In the genomic region with DNA sequence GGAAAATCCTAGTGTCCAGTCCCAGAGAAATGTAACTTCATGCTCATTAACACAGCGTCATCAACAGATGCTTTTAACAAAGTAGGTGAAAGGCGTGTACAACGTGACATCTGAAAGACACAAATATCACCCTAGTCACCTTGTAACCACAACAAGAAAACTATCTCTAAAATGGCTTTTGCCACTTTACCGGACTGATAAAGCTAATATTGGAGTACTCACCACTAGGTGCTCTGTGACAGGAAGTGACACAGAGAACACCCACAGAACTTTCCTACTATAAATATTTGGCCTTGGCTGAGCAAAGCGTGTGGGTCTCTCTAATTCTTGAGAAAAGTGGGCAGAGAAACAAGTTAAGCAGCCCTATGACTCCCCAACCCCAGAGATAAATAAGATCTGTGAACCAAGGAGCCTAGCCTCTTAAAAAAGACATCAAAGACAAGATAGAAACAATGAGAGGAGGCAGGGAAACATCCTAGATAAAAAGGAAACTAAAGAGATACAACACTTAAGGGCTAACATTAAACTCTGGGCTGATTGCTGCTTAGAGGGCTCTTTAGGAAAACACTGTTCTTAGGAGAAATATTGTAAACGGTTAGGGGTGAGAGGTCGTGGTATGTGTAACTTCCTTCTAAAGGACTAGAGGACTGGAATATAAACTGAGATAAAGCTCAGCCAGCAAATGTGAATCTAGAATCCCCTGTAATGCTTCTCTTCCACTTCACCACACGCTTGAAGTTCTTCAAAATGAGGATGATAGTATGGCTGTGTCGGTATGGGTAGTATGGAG, we compare ENCODE assay signal across 14 mouse cellular contexts. TPM values are rescaled to one million over a fixed set of nuclear protein-coding genes. Genes with fewer than 3 reads are reported as not detected.
DNase-seq lines count a peak whose midpoint lies in the region; ATAC-seq and TF ChIP-seq lines count a peak whose summit lies in the region.
"Had no signal": no experiment of that assay in that cellular context is flagged by ENCODE, and none has a peak within 500 bp of the region (broad histone marks: within the 10 kb centered on the region; RNA-seq: fewer than 3 reads in every experiment).

No protein-coding gene starts in this region.

- H3K79me2 ChIP-seq in MEL (ENCODE audit: control insufficient read depth, insufficient read depth, low read length, poor library complexity): peaks cover 3% of the 10 kb centered on the region

- H3K4me2 ChIP-seq in heart, embryonic 13.5 days: peak overlapping the region; percentile 26
- H3K4me2 ChIP-seq in liver, embryonic 14.5 days (ENCODE audit: low read depth): no peak overlapping the region
- H3K4me2 ChIP-seq in kidney, embryonic 16.5 days (replicated peaks; ENCODE audit: low read depth, low read length): no peak overlapping the region

- intact Hi-C loops in heart, postnatal 10 days (cut with DNase I): no loop called here

- H3K4me3 ChIP-seq in heart, embryonic 13.5 days: no peak overlapping the region
- peak overlapping the region; percentile 49 to 59 for H3K4me3 ChIP-seq in MEL (ENCODE audit: control insufficient read depth in 1 of 2, insufficient read depth in 1 of 2, low read depth in 2 of 2, low read length in 2 of 2)
- no peak overlapping the region for H3K4me3 ChIP-seq in liver, embryonic 14.5 days (ENCODE audit: insufficient read depth in 1 of 2, low read depth in 2 of 2, low read length in 2 of 2)
- no peak overlapping the region for H3K4me3 ChIP-seq in kidney, embryonic 16.5 days (ENCODE audit: low read length)
- H3K4me3 ChIP-seq: erythroblast, embryonic 14.5 days had no signal

- H3K9me3 ChIP-seq in heart, embryonic 13.5 days: no peaks in the 10 kb centered on the region
- no peaks in the 10 kb centered on the region for H3K9me3 ChIP-seq in MEL (replicated peaks; ENCODE audit: insufficient read depth, low read length)
- H3K9me3 ChIP-seq in liver, embryonic 14.5 days (ENCODE audit: control insufficient read depth, low read length): no peaks in the 10 kb centered on the region
- H3K9me3 ChIP-seq in kidney, embryonic 16.5 days (ENCODE audit: low read length): no peaks in the 10 kb centered on the region

- TF ChIP-seq CTCF in MEL (IDR thresholded peaks at IDR 0.05 in 2 of 3, conservative IDR thresholded peaks at IDR 0.05 in 1 of 3; ENCODE audit: control insufficient read depth in 1 of 3, insufficient read depth in 1 of 3, low read depth in 2 of 3, low read length in 3 of 3, poor library complexity in 1 of 3, severe bottlenecking in 1 of 3): peak in 2 of 3 experiments; percentile 19 to 39; a peak in 3 of 6 replicates
- TF ChIP-seq CTCF in liver, embryonic 14.5 days (IDR thresholded peaks at IDR 0.05; ENCODE audit: low read depth): no peak

- no peak for ATAC-seq in heart, embryonic 13.5 days (ENCODE audit: extremely low read depth, insufficient number of reproducible peaks, low FRiP score, low TSS enrichment)
- peak; percentile 26; the same call in 1 of the 2 replicates for ATAC-seq in liver, embryonic 14.5 days (ENCODE audit: insufficient read depth)
- no peak for ATAC-seq in kidney, embryonic 16.5 days (ENCODE audit: low FRiP score, low TSS enrichment)
- ATAC-seq: intestine, postnatal 0 days had no signal

- 0 out of 2 replicates have a peak, but pooled peaks cover 6% of the 10 kb centered on the region for H3K36me3 ChIP-seq in heart, embryonic 13.5 days
- H3K36me3 ChIP-seq in MEL (ENCODE audit: control insufficient read depth in 1 of 2, insufficient read depth in 2 of 2, low read length in 2 of 2): peaks cover 0 to 30% of the 10 kb centered on the region in 2 experiments; a peak in 2 of 4 replicates
- no peaks in the 10 kb centered on the region for H3K36me3 ChIP-seq in liver, embryonic 14.5 days (replicated peaks; ENCODE audit: control insufficient read depth, insufficient read depth, low read depth)
- H3K36me3 ChIP-seq in kidney, embryonic 16.5 days (ENCODE audit: insufficient read depth, low read length): no peaks in the 10 kb centered on the region

- H3K27me3 ChIP-seq in heart, embryonic 13.5 days (replicated peaks): no peaks in the 10 kb centered on the region
- H3K27me3 ChIP-seq in MEL (ENCODE audit: control insufficient read depth in 1 of 2, insufficient read depth in 2 of 2, low read length in 2 of 2): no peaks in the 10 kb centered on the region
- H3K27me3 ChIP-seq in liver, embryonic 14.5 days (ENCODE audit: control insufficient read depth, insufficient read depth, low read length): no peaks in the 10 kb centered on the region
- H3K27me3 ChIP-seq in kidney, embryonic 16.5 days (ENCODE audit: insufficient read depth, low read length): no peaks in the 10 kb centered on the region

- no peak for DNase-seq in heart, postnatal 10 days
- DNase-seq in 416B (ENCODE audit: low read depth) (peak; percentile 40), MEL (ENCODE audit: low read depth, low spot score) (peak; percentile 81)
- peak in 1 of 3 experiments; percentile 9 for DNase-seq in liver, embryonic 14.5 days (ENCODE audit: low read depth in 3 of 3, low spot score in 3 of 3)
- no peak for DNase-seq in ovary, postnatal 10 days (ENCODE audit: low spot score)
- DNase-seq in spleen, adult 12 weeks (ENCODE audit: low spot score): no peak
- DNase-seq: adrenal gland, postnatal 36 days; cerebellum, adult 11-12 months; kidney, postnatal 4 days had no signal

- 27% methylated on average over 9 of the region's 9 CpGs for WGBS in heart, embryonic 13.5 days
- WGBS in liver, embryonic 14.5 days (ENCODE audit: insufficient replicate concordance): 29% methylated on average over 9 of the region's 9 CpGs
- WGBS in kidney, embryonic 16.5 days: 77% methylated on average over 9 of the region's 9 CpGs

- H3K27ac ChIP-seq in heart, embryonic 13.5 days (replicated peaks): peak overlapping the region; percentile 37
- H3K27ac ChIP-seq in MEL (ENCODE audit: control insufficient read depth, low read depth, low read length): peak overlapping the region; percentile 91
- no peak overlapping the region for H3K27ac ChIP-seq in liver, embryonic 14.5 days
- no peak overlapping the region for H3K27ac ChIP-seq in kidney, embryonic 16.5 days (ENCODE audit: low read length)
- H3K27ac ChIP-seq: macrophage had no signal

- TF ChIP-seq EP300 in MEL (IDR thresholded peaks at IDR 0.05; ENCODE audit: low read depth in 1 of 2, low read length in 2 of 2): peak; percentile 72 to 79
- TF ChIP-seq EP300 in liver, embryonic 14.5 days (IDR thresholded peaks at IDR 0.05; ENCODE audit: low read depth): no peak

- peak in 1 of 2 experiments; percentile 26; a peak in 1 of 4 replicates for TF ChIP-seq POLR2A in MEL (IDR thresholded peaks at IDR 0.05; ENCODE audit: control insufficient read depth in 1 of 2, insufficient read depth in 1 of 2, low read depth in 1 of 2, low read length in 2 of 2, poor library complexity in 1 of 2)

- H3K4me1 ChIP-seq in heart, embryonic 13.5 days: peaks cover 33% of the 10 kb centered on the region
- H3K4me1 ChIP-seq in MEL (ENCODE audit: control insufficient read depth in 1 of 2, insufficient read depth in 2 of 2, low read length in 2 of 2): peaks cover 9 to 11% of the 10 kb centered on the region in 2 experiments
- peaks cover 3 to 5% of the 10 kb centered on the region in 2 experiments; a peak in 2 of 4 replicates for H3K4me1 ChIP-seq in liver, embryonic 14.5 days (replicated peaks; ENCODE audit: control insufficient read depth in 2 of 2, insufficient read depth in 2 of 2, low read length in 1 of 2)
- 0 out of 2 replicates have a peak, but pooled peaks cover 5% of the 10 kb centered on the region for H3K4me1 ChIP-seq in kidney, embryonic 16.5 days (ENCODE audit: insufficient read depth, low read length)

- TF ChIP-seq RAD21 in MEL (IDR thresholded peaks at IDR 0.05; ENCODE audit: low read depth, low read length): no peak

- 0 out of 2 replicates have a peak overlapping the region, but pooled peaks have one; percentile 1 for H3K9ac ChIP-seq in heart, embryonic 13.5 days
- H3K9ac ChIP-seq in MEL (ENCODE audit: control insufficient read depth, low read depth, low read length, poor library complexity, severe bottlenecking): peak overlapping the region; percentile 62
- H3K9ac ChIP-seq in liver, embryonic 14.5 days (replicated peaks): no peak overlapping the region
- H3K9ac ChIP-seq in kidney, embryonic 16.5 days (replicated peaks; ENCODE audit: low read length): no peak overlapping the region

TF ChIP-seq in MEL, 35 proteins besides CTCF, POLR2A, EP300 and RAD21 (continues in another document):
- peak; percentile 73; the same call in 1 of the 2 replicates for TF ChIP-seq MEF2A (IDR thresholded peaks at IDR 0.05; ENCODE audit: extremely low read depth, insufficient replicate concordance, low read depth, low read length, poor library complexity, severe bottlenecking)
- no peak for TF ChIP-seq MAZ (IDR thresholded peaks at IDR 0.05; ENCODE audit: low read depth, low read length)
- 0 out of 2 replicates have a peak, but pooled peaks have one; percentile 55 for TF ChIP-seq MAX (IDR thresholded peaks at IDR 0.05; ENCODE audit: low read length)
- no peak for TF ChIP-seq HCFC1 (IDR thresholded peaks at IDR 0.05; ENCODE audit: low read depth, low read length)
- no peak for TF ChIP-seq POLR2AphosphoS5 (IDR thresholded peaks at IDR 0.05; ENCODE audit: borderline replicate concordance, low read depth, low read length)
- TF ChIP-seq KAT2A (conservative IDR thresholded peaks at IDR 0.05; ENCODE audit: low read depth, low read length): no peak
- TF ChIP-seq TAL1 (IDR thresholded peaks at IDR 0.05; ENCODE audit: low read length): peak; percentile 24; the same call in 1 of the 2 replicates
- no peak for TF ChIP-seq E2F4 (IDR thresholded peaks at IDR 0.05; ENCODE audit: borderline replicate concordance, low read depth, low read length)
- TF ChIP-seq NELFE (IDR thresholded peaks at IDR 0.05; ENCODE audit: low read depth, low read length): no peak
- TF ChIP-seq USF1 (IDR thresholded peaks at IDR 0.05; ENCODE audit: low read depth, low read length): no peak
- TF ChIP-seq RCOR1 (IDR thresholded peaks at IDR 0.05; ENCODE audit: low read depth, low read length): no peak; the same call in none of the 2 replicates
- peak; percentile 68 for TF ChIP-seq MXI1 (IDR thresholded peaks at IDR 0.05; ENCODE audit: low read depth, low read length)
- 0 out of 2 replicates have a peak, but pooled peaks have one; percentile 61 for TF ChIP-seq MYC (IDR thresholded peaks at IDR 0.05; ENCODE audit: low read depth, low read length)
- TF ChIP-seq ZC3H11A (IDR thresholded peaks at IDR 0.05; ENCODE audit: low read depth, low read length): no peak

RNA-seq across cellular contexts. Expression of gene Mllt3, which starts 29.8 kb away (rescaled TPM):
- 40.1 and 43.9 TPM in 2 replicates for polyA plus RNA-seq in heart, embryonic 13.5 days (2015; fragmentation: Nextera tagmentation; extraction: Ambion mirVana)
- total RNA-seq in heart, postnatal 10 days (2021): 10 to 100 TPM; 10.7 to 12.3 TPM
- 15.4 and 26.6 TPM in 2 replicates for total RNA-seq in MEL (2012; rRNA removed)
- polyA plus RNA-seq in MEL (2012; ENCODE audit: insufficient read depth in 1 of 2, insufficient read length in 2 of 2, low read depth in 1 of 2, low replicate concordance in 2 of 2, missing spikeins in 1 of 2): 10 to 100 TPM in 1 of 2 experiments, not detected in 1; 75.3 TPM
- 44.3 and 52.8 TPM in 2 replicates for polyA plus RNA-seq in liver, embryonic 14.5 days (2012; rRNA removed)
- polyA plus RNA-seq in liver, embryonic 14.5 days (2014; fragmentation: Nextera tagmentation; extraction: Ambion mirVana): 87.7 and 92.0 TPM in 2 replicates
- polyA plus RNA-seq in kidney, embryonic 16.5 days (2015; fragmentation: Nextera tagmentation; extraction: Ambion mirVana): 27.5 and 34.8 TPM in 2 replicates

Comparison
In these comparisons a context has a peak if more than half of its experiments do, and no peak if none do; other contexts are left out.
1. H3K27ac ChIP-seq: peak in heart, embryonic 13.5 days (single experiment) and MEL (single experiment); none in liver, embryonic 14.5 days (single experiment) and kidney, embryonic 16.5 days (single experiment).
2. H3K4me3 ChIP-seq: peak in MEL (2 of 2); none in heart, embryonic 13.5 days (single experiment), liver, embryonic 14.5 days (0 of 2) and kidney, embryonic 16.5 days (single experiment).
3. H3K9ac ChIP-seq: peak in heart, embryonic 13.5 days (single experiment) and MEL (single experiment); none in liver, embryonic 14.5 days (single experiment) and kidney, embryonic 16.5 days (single experiment).
4. DNase-seq: peak in 416B (single experiment) and MEL (single experiment); none in heart, postnatal 10 days (0 of 2), ovary, postnatal 10 days (single experiment) and spleen, adult 12 weeks (single experiment).